Comparison of ENCODE assay signal across 11 mouse cellular contexts in genomic region chr5:53275376-53275775, GRCm38 (mm10). TPM values are rescaled to one million over a fixed set of nuclear protein-coding genes. Genes with fewer than 3 reads are reported as not detected.
DNase-seq lines count a peak whose midpoint lies in the region; ATAC-seq and TF ChIP-seq lines count a peak whose summit lies in the region.
"Had no signal": no experiment of that assay in that cellular context is flagged by ENCODE, and none has a peak within 500 bp of the region (broad histone marks: within the 10 kb centered on the region; RNA-seq: fewer than 3 reads in every experiment).

No protein-coding gene starts in this region.

- peaks cover 9% of the 10 kb centered on the region for H3K4me1 ChIP-seq in heart, adult 2 months (ENCODE audit: control insufficient read depth, insufficient read depth, low read length)
- H3K4me1 ChIP-seq in midbrain, embryonic 12.5 days: peaks cover 32% of the 10 kb centered on the region; the same call in 1 of the 2 replicates
- no peaks in the 10 kb centered on the region for H3K4me1 ChIP-seq in midbrain, embryonic 11.5 days (ENCODE audit: control insufficient read depth, insufficient read depth, low read length)
- peaks cover 42% of the 10 kb centered on the region for H3K4me1 ChIP-seq in forebrain, embryonic 14.5 days (ENCODE audit: control insufficient read depth, insufficient read depth, low read length)
- H3K4me1 ChIP-seq in midbrain, postnatal 0 days (ENCODE audit: insufficient read depth, low read length): peaks cover 6% of the 10 kb centered on the region; the same call in 1 of the 2 replicates

- H3K4me3 ChIP-seq in heart, adult 2 months: no peak overlapping the region
- no peak overlapping the region for H3K4me3 ChIP-seq in midbrain, embryonic 12.5 days
- H3K4me3 ChIP-seq in midbrain, embryonic 11.5 days (ENCODE audit: low read depth, low read length): no peak overlapping the region
- no peak overlapping the region for H3K4me3 ChIP-seq in forebrain, embryonic 14.5 days (ENCODE audit: low read depth, low read length)
- H3K4me3 ChIP-seq in midbrain, postnatal 0 days (ENCODE audit: low read depth, low read length): no peak overlapping the region
- H3K4me3 ChIP-seq: embryonic facial prominence, embryonic 15.5 days; liver, embryonic 12.5 days had no signal

- H3K9me3 ChIP-seq in midbrain, embryonic 12.5 days: no peaks in the 10 kb centered on the region
- no peaks in the 10 kb centered on the region for H3K9me3 ChIP-seq in midbrain, embryonic 11.5 days (ENCODE audit: control insufficient read depth, low read length)
- no peaks in the 10 kb centered on the region for H3K9me3 ChIP-seq in forebrain, embryonic 14.5 days (replicated peaks; ENCODE audit: control insufficient read depth, low read length)
- no peaks in the 10 kb centered on the region for H3K9me3 ChIP-seq in midbrain, postnatal 0 days (ENCODE audit: low read length)
- H3K9me3 ChIP-seq: embryonic facial prominence, embryonic 15.5 days; liver, embryonic 12.5 days had no signal

- H3K4me2 ChIP-seq in midbrain, embryonic 12.5 days (replicated peaks): no peak overlapping the region
- H3K4me2 ChIP-seq in midbrain, embryonic 11.5 days: no peak overlapping the region
- 0 out of 2 replicates have a peak overlapping the region, but pooled peaks have one; percentile 7 for H3K4me2 ChIP-seq in forebrain, embryonic 14.5 days (ENCODE audit: low read length)
- H3K4me2 ChIP-seq in midbrain, postnatal 0 days (ENCODE audit: low read depth, low read length, poor library complexity, severe bottlenecking): no peak overlapping the region
- H3K4me2 ChIP-seq: embryonic facial prominence, embryonic 15.5 days; liver, embryonic 12.5 days had no signal

- H3K27me3 ChIP-seq in heart, adult 2 months (ENCODE audit: control insufficient read depth, insufficient read depth, low read length): no peaks in the 10 kb centered on the region
- H3K27me3 ChIP-seq in midbrain, embryonic 12.5 days: no peaks in the 10 kb centered on the region
- H3K27me3 ChIP-seq in midbrain, embryonic 11.5 days (ENCODE audit: control insufficient read depth, insufficient read depth, low read length): no peaks in the 10 kb centered on the region
- no peaks in the 10 kb centered on the region for H3K27me3 ChIP-seq in forebrain, embryonic 14.5 days (replicated peaks; ENCODE audit: control insufficient read depth, insufficient read depth, low read length)
- H3K27me3 ChIP-seq in midbrain, postnatal 0 days (ENCODE audit: insufficient read depth, low read length): no peaks in the 10 kb centered on the region
- H3K27me3 ChIP-seq: embryonic facial prominence, embryonic 15.5 days; liver, embryonic 12.5 days had no signal

- TF ChIP-seq CTCF in heart, adult 2 months (IDR thresholded peaks at IDR 0.05): no peak
- TF ChIP-seq CTCF in midbrain, postnatal 0 days (IDR thresholded peaks at IDR 0.05): no peak

- H3K9ac ChIP-seq in heart, adult 2 months (ENCODE audit: low read depth, low read length): no peak overlapping the region
- no peak overlapping the region for H3K9ac ChIP-seq in midbrain, embryonic 12.5 days (replicated peaks)
- H3K9ac ChIP-seq in midbrain, embryonic 11.5 days (ENCODE audit: low read length): no peak overlapping the region
- H3K9ac ChIP-seq in forebrain, embryonic 14.5 days (ENCODE audit: low read length): 0 out of 2 replicates have a peak overlapping the region, but pooled peaks have one; percentile 1
- H3K9ac ChIP-seq in midbrain, postnatal 0 days (replicated peaks; ENCODE audit: low read length, poor library complexity, severe bottlenecking): no peak overlapping the region
- H3K9ac ChIP-seq: embryonic facial prominence, embryonic 15.5 days; liver, embryonic 12.5 days had no signal

- ATAC-seq in midbrain, embryonic 12.5 days (ENCODE audit: low FRiP score, low read depth): peak; percentile 38; the same call in 1 of the 2 replicates
- no peak for ATAC-seq in midbrain, embryonic 11.5 days (ENCODE audit: low FRiP score)
- peak; percentile 66 for ATAC-seq in forebrain, embryonic 14.5 days
- no peak for ATAC-seq in midbrain, postnatal 0 days (ENCODE audit: low FRiP score)
- ATAC-seq: liver, embryonic 12.5 days had no signal

- DNase-seq in heart, adult 2 months: no peak
- no peak for DNase-seq in heart, adult 18-20 months
- no peak for DNase-seq in midbrain, embryonic 11.5 days (ENCODE audit: low spot score, missing footprints)
- DNase-seq in forebrain, embryonic 14.5 days (ENCODE audit: low spot score): peak; percentile 85
- DNase-seq in midbrain, postnatal 0 days (ENCODE audit: low spot score): peak; percentile 58
- DNase-seq in lung, adult 18-20 months: no peak
- DNase-seq in left cerebral cortex, adult 11 months (ENCODE audit: low spot score): no peak
- DNase-seq: thymus, adult 2 months had no signal

- H3K27ac ChIP-seq in heart, adult 2 months: peak overlapping the region; percentile 38; the same call in 1 of the 2 replicates
- H3K27ac ChIP-seq in midbrain, embryonic 12.5 days (replicated peaks): no peak overlapping the region
- no peak overlapping the region for H3K27ac ChIP-seq in midbrain, embryonic 11.5 days (ENCODE audit: low read depth, low read length)
- peak overlapping the region; percentile 59 for H3K27ac ChIP-seq in forebrain, embryonic 14.5 days (ENCODE audit: low read depth, low read length)
- H3K27ac ChIP-seq in midbrain, postnatal 0 days (ENCODE audit: low read depth, low read length): no peak overlapping the region
- H3K27ac ChIP-seq: liver, embryonic 12.5 days had no signal

- no peak for TF ChIP-seq POLR2A in heart, adult 2 months (IDR thresholded peaks at IDR 0.05; ENCODE audit: insufficient read depth, low read depth, low read length)

- H3K79me2 ChIP-seq in heart, adult 2 months (replicated peaks; ENCODE audit: control insufficient read depth, insufficient read depth, low read length): no peaks in the 10 kb centered on the region

- H3K36me3 ChIP-seq in heart, adult 2 months (ENCODE audit: control insufficient read depth, insufficient read depth, low read length): peaks cover 5% of the 10 kb centered on the region; the same call in 1 of the 2 replicates
- 0 out of 2 replicates have a peak, but pooled peaks cover 3% of the 10 kb centered on the region for H3K36me3 ChIP-seq in midbrain, embryonic 12.5 days
- no peaks in the 10 kb centered on the region for H3K36me3 ChIP-seq in midbrain, embryonic 11.5 days (ENCODE audit: control insufficient read depth, insufficient read depth, low read length)
- no peaks in the 10 kb centered on the region for H3K36me3 ChIP-seq in forebrain, embryonic 14.5 days (ENCODE audit: control insufficient read depth, insufficient read depth, low read length)
- H3K36me3 ChIP-seq in midbrain, postnatal 0 days (ENCODE audit: insufficient read depth, low read length): peaks cover 5% of the 10 kb centered on the region; the same call in 1 of the 2 replicates

- WGBS in heart, adult 2 months: 54% methylated on average over 3 of the region's 3 CpGs
- 67% methylated on average over 3 of the region's 3 CpGs for WGBS in midbrain, embryonic 12.5 days
- 87% methylated on average over 3 of the region's 3 CpGs for WGBS in midbrain, embryonic 11.5 days
- 11% methylated on average over 3 of the region's 3 CpGs for WGBS in forebrain, embryonic 14.5 days
- WGBS in midbrain, postnatal 0 days: 47% methylated on average over 3 of the region's 3 CpGs

- intact Hi-C loops in heart, adult 2 months (cut with DNase I): no loop called here

- TF ChIP-seq EP300 in heart, adult 2 months (IDR thresholded peaks at IDR 0.05; ENCODE audit: insufficient read depth, low read depth, low read length): no peak

RNA-seq across cellular contexts. Expression of gene Smim20, which starts 8.5 kb away (rescaled TPM):
- total RNA-seq in heart, adult 2 months (2021): 10 to 100 TPM; 92.3 to 100.0 TPM
- 115 and 189 TPM in 2 replicates for polyA plus RNA-seq in heart, adult 2 months (2012; rRNA removed)
- total RNA-seq in heart, adult 18-20 months (2021): 100 to 1,000 TPM; 102 to 119 TPM
- polyA plus RNA-seq in midbrain, embryonic 12.5 days (2016; fragmentation: Nextera tagmentation; extraction: Ambion mirVana): 71.0 and 72.5 TPM in 2 replicates
- polyA plus RNA-seq in midbrain, embryonic 11.5 days (2014; fragmentation: Nextera tagmentation; extraction: Ambion mirVana): 69.1 and 71.0 TPM in 2 replicates
- polyA plus RNA-seq in forebrain, embryonic 14.5 days (2014; fragmentation: Nextera tagmentation; extraction: Ambion mirVana): 68.1 and 95.4 TPM in 2 replicates
- total RNA-seq in midbrain, postnatal 0 days (2014; rRNA removed): 35.7 and 40.2 TPM in 2 replicates
- polyA plus RNA-seq in midbrain, postnatal 0 days (2015; fragmentation: Nextera tagmentation; extraction: Ambion mirVana): 76.0 and 83.3 TPM in 2 replicates

Comparison
In these comparisons a context has a peak if more than half of its experiments do, and no peak if none do; other contexts are left out.
1. DNase-seq: peak in forebrain, embryonic 14.5 days (single experiment) and midbrain, postnatal 0 days (single experiment); none in heart, adult 2 months (0 of 2), heart, adult 18-20 months (0 of 2), midbrain, embryonic 11.5 days (single experiment), lung, adult 18-20 months (0 of 2) and left cerebral cortex, adult 11 months (single experiment).
2. ATAC-seq: peak in midbrain, embryonic 12.5 days (single experiment) and forebrain, embryonic 14.5 days (single experiment); none in midbrain, embryonic 11.5 days (single experiment) and midbrain, postnatal 0 days (single experiment).
3. H3K27ac ChIP-seq: peak in heart, adult 2 months (single experiment) and forebrain, embryonic 14.5 days (single experiment); none in midbrain, embryonic 12.5 days (single experiment), midbrain, embryonic 11.5 days (single experiment) and midbrain, postnatal 0 days (single experiment).